Comparison of ENCODE assay signal across 8 mouse cellular contexts in the genomic region with DNA sequence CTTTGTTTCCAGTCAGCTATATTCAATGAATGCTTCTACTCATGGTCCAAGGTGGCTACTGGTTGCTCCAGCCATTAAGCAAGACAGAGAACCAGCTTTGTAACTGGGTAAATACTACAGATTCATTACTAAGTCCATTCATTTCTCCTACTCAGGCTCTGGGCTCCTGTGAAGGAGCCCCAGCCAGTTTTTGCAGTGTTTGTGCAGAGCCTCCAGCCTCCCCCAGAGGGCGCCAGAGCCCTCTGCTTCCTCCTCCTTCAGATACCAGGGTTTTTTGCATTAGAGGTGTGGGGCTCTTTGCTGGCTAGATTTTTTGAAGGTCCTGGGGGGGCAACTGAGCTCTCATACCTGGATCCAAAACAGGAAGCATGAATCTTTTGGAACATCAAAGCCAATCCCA. TPM values are rescaled to one million over a fixed set of nuclear protein-coding genes. Genes with fewer than 3 reads are reported as not detected.
DNase-seq lines count a peak whose midpoint lies in the region; ATAC-seq lines count a peak whose summit lies in the region.

No protein-coding gene starts in this region.

- DNase-seq in kidney, adult 18-20 months: peak; percentile 83
- peak; percentile 84 to 85 for DNase-seq in cerebellum, postnatal 10 days
- DNase-seq in frontal cortex, postnatal 25 days (ENCODE audit: low spot score in 2 of 2): peak; percentile 67 to 74
- peak; percentile 85 for DNase-seq in induced T-regulatory cell, adult 2 months (ENCODE audit: low read depth)
- peak; percentile 68 to 72 for DNase-seq in left cerebral cortex, postnatal 10 days (ENCODE audit: extremely low spot score in 1 of 2, low spot score in 2 of 2)
- peak; percentile 69 for DNase-seq in spleen, adult 12 weeks (ENCODE audit: low spot score)

- no peak overlapping the region for H3K4me2 ChIP-seq in kidney, embryonic 16.5 days (replicated peaks; ENCODE audit: low read depth, low read length)
- H3K4me2 ChIP-seq in midbrain, embryonic 13.5 days (replicated peaks): no peak overlapping the region

- WGBS in kidney, embryonic 16.5 days: 0% methylated on average over 1 of the region's 1 CpGs
- WGBS in midbrain, embryonic 13.5 days: 0% methylated on average over 1 of the region's 1 CpGs

- no peak overlapping the region for H3K9ac ChIP-seq in kidney, embryonic 16.5 days (replicated peaks; ENCODE audit: low read length)
- H3K9ac ChIP-seq in midbrain, embryonic 13.5 days (replicated peaks): no peak overlapping the region

- no peaks in the 10 kb centered on the region for H3K36me3 ChIP-seq in kidney, embryonic 16.5 days (ENCODE audit: insufficient read depth, low read length)
- H3K36me3 ChIP-seq in midbrain, embryonic 13.5 days: no peaks in the 10 kb centered on the region

- H3K27me3 ChIP-seq in kidney, embryonic 16.5 days (ENCODE audit: insufficient read depth, low read length): no peaks in the 10 kb centered on the region
- no peaks in the 10 kb centered on the region for H3K27me3 ChIP-seq in midbrain, embryonic 13.5 days

- H3K9me3 ChIP-seq in kidney, embryonic 16.5 days (ENCODE audit: low read length): no peaks in the 10 kb centered on the region
- no peaks in the 10 kb centered on the region for H3K9me3 ChIP-seq in midbrain, embryonic 13.5 days

- intact Hi-C loops in left cerebral cortex, postnatal 10 days (cut with DNase I): loop anchor here (5.0 to 10.0 kb wide), 4 partner anchors 47 to 320 kb away; a partner anchor contains a TSS

- ATAC-seq in kidney, embryonic 16.5 days (ENCODE audit: low FRiP score, low TSS enrichment): no peak
- ATAC-seq in midbrain, embryonic 13.5 days: peak; percentile 60; the same call in 1 of the 2 replicates

- H3K4me3 ChIP-seq in kidney, embryonic 16.5 days (ENCODE audit: low read length): no peak overlapping the region
- no peak overlapping the region for H3K4me3 ChIP-seq in midbrain, embryonic 13.5 days (replicated peaks)

- peaks cover 21% of the 10 kb centered on the region for H3K4me1 ChIP-seq in kidney, embryonic 16.5 days (ENCODE audit: insufficient read depth, low read length)
- no peaks in the 10 kb centered on the region for H3K4me1 ChIP-seq in midbrain, embryonic 13.5 days (replicated peaks)

- H3K27ac ChIP-seq in kidney, embryonic 16.5 days (ENCODE audit: low read length): no peak overlapping the region
- no peak overlapping the region for H3K27ac ChIP-seq in midbrain, embryonic 13.5 days

RNA-seq across cellular contexts. Expression of a gene that starts 8.3 kb away (rescaled TPM):
- polyA plus RNA-seq in kidney, embryonic 16.5 days (2015; fragmentation: Nextera tagmentation; extraction: Ambion mirVana): 0.29 and 0.46 TPM in 2 replicates
- under 1 TPM; 0.39 to 0.57 TPM for total RNA-seq in left cerebral cortex, postnatal 10 days (2021)
- 0.06 and 0.17 TPM in 2 replicates for polyA plus RNA-seq in midbrain, embryonic 13.5 days (2015; fragmentation: Nextera tagmentation; extraction: Ambion mirVana)

RNA-seq across cellular contexts. Expression of a gene that starts 31.2 kb away (rescaled TPM):
- polyA plus RNA-seq in kidney, embryonic 16.5 days (2015; fragmentation: Nextera tagmentation; extraction: Ambion mirVana): 4.8 and 6.0 TPM in 2 replicates
- total RNA-seq in left cerebral cortex, postnatal 10 days (2021): 1 to 10 TPM; 1.5 to 1.6 TPM
- 0.38 and 0.81 TPM in 2 replicates for polyA plus RNA-seq in midbrain, embryonic 13.5 days (2015; fragmentation: Nextera tagmentation; extraction: Ambion mirVana)

RNA-seq across cellular contexts. Expression of a gene that starts 32.3 kb away (rescaled TPM):
- polyA plus RNA-seq in kidney, embryonic 16.5 days (2015; fragmentation: Nextera tagmentation; extraction: Ambion mirVana): 22.2 and 23.7 TPM in 2 replicates
- total RNA-seq in left cerebral cortex, postnatal 10 days (2021): 10 to 100 TPM in 1 of 2 experiments, 1 to 10 TPM in 1; 9.8 to 11.0 TPM
- polyA plus RNA-seq in midbrain, embryonic 13.5 days (2015; fragmentation: Nextera tagmentation; extraction: Ambion mirVana): 3.1 and 4.0 TPM in 2 replicates

RNA-seq across cellular contexts. Expression of a gene that starts 38.5 kb away (rescaled TPM):
- polyA plus RNA-seq in kidney, embryonic 16.5 days (2015; fragmentation: Nextera tagmentation; extraction: Ambion mirVana): not detected in 2 replicates
- total RNA-seq in left cerebral cortex, postnatal 10 days (2021): not detected
- polyA plus RNA-seq in midbrain, embryonic 13.5 days (2015; fragmentation: Nextera tagmentation; extraction: Ambion mirVana): not detected in 2 replicates

RNA-seq across cellular contexts. Expression of a gene that starts 51.9 kb away (rescaled TPM):
- polyA plus RNA-seq in kidney, embryonic 16.5 days (2015; fragmentation: Nextera tagmentation; extraction: Ambion mirVana): 17.3 and 17.8 TPM in 2 replicates
- 10 to 100 TPM; 36.0 to 37.5 TPM for total RNA-seq in left cerebral cortex, postnatal 10 days (2021)
- 14.1 and 15.2 TPM in 2 replicates for polyA plus RNA-seq in midbrain, embryonic 13.5 days (2015; fragmentation: Nextera tagmentation; extraction: Ambion mirVana)
